Comparison of ENCODE assay signal across 8 mouse cellular contexts in genomic region chr1:52149934-52150346, GRCm38 (mm10). TPM values are rescaled to one million over a fixed set of nuclear protein-coding genes. Genes with fewer than 3 reads are reported as not detected.
A peak's percentile ranks its signal among the peaks of the same experiment; 100 is the strongest.
DNase-seq lines count a peak whose midpoint lies in the region; ATAC-seq and TF ChIP-seq lines count a peak whose summit lies in the region.

No protein-coding gene starts in this region.

- H3K4me1 ChIP-seq in hindbrain, embryonic 15.5 days (replicated peaks): 0 out of 2 replicates have a peak, but pooled peaks cover 4% of the 10 kb centered on the region
- peaks cover 20% of the 10 kb centered on the region for H3K4me1 ChIP-seq in liver, embryonic 13.5 days (replicated peaks)

- H3K36me3 ChIP-seq in hindbrain, embryonic 15.5 days: no peaks in the 10 kb centered on the region
- peaks cover 68% of the 10 kb centered on the region for H3K36me3 ChIP-seq in liver, embryonic 13.5 days

- no peaks in the 10 kb centered on the region for H3K27me3 ChIP-seq in hindbrain, embryonic 15.5 days
- H3K27me3 ChIP-seq in liver, embryonic 13.5 days: no peaks in the 10 kb centered on the region

- intact Hi-C loops in gastrocnemius, adult 2 months (cut with DNase I): loop anchor here (2.0 kb wide), 1 partner anchor 31 kb away; no protein-coding TSS in a partner anchor

- peak; percentile 22 for DNase-seq in adrenal gland, postnatal 14 days
- DNase-seq in adrenal gland, adult 2 months: no peak
- peak; percentile 83 for DNase-seq in cerebellum, adult 11 months
- peak; percentile 76 for DNase-seq in gastrocnemius, adult 2 months
- DNase-seq in liver, embryonic 13.5 days: peak; percentile 63
- DNase-seq in retina, postnatal 7 days (ENCODE audit: low read depth, low spot score): peak; percentile 82
- no peak for DNase-seq in natural killer cell, adult 2 months (ENCODE audit: low spot score in 2 of 2)

- ATAC-seq in hindbrain, embryonic 15.5 days (ENCODE audit: low FRiP score, low read depth): peak; percentile 60
- peak; percentile 88 for ATAC-seq in liver, embryonic 13.5 days (ENCODE audit: low read depth)

- H3K4me3 ChIP-seq in gastrocnemius, adult 2 months: no peak overlapping the region
- H3K4me3 ChIP-seq in hindbrain, embryonic 15.5 days: no peak overlapping the region
- H3K4me3 ChIP-seq in liver, embryonic 13.5 days (replicated peaks): no peak overlapping the region

- no peak for TF ChIP-seq CTCF in gastrocnemius, adult 2 months (IDR thresholded peaks at IDR 0.05)

- H3K4me2 ChIP-seq in hindbrain, embryonic 15.5 days: no peak overlapping the region
- peak overlapping the region; percentile 38 for H3K4me2 ChIP-seq in liver, embryonic 13.5 days

- WGBS in hindbrain, embryonic 15.5 days: 48% methylated on average over 9 of the region's 9 CpGs
- WGBS in liver, embryonic 13.5 days (ENCODE audit: insufficient replicate concordance): 22% methylated on average over 9 of the region's 9 CpGs

- no peaks in the 10 kb centered on the region for H3K9me3 ChIP-seq in hindbrain, embryonic 15.5 days
- no peaks in the 10 kb centered on the region for H3K9me3 ChIP-seq in liver, embryonic 13.5 days (replicated peaks)

- peak overlapping the region; percentile 68 for H3K27ac ChIP-seq in gastrocnemius, adult 2 months
- H3K27ac ChIP-seq in hindbrain, embryonic 15.5 days (replicated peaks): no peak overlapping the region
- peak overlapping the region; percentile 43; the same call in 1 of the 2 replicates for H3K27ac ChIP-seq in liver, embryonic 13.5 days

- no peak overlapping the region for H3K9ac ChIP-seq in hindbrain, embryonic 15.5 days
- peak overlapping the region; percentile 17; the same call in 1 of the 2 replicates for H3K9ac ChIP-seq in liver, embryonic 13.5 days

RNA-seq across cellular contexts. Expression of gene Stat1, which starts 30.7 kb away (rescaled TPM):
- total RNA-seq in adrenal gland, postnatal 14 days (2021): 56.4 and 56.9 TPM in 2 replicates
- total RNA-seq in adrenal gland, adult 2 months (2021): 100 to 1,000 TPM in 1 of 2 experiments, 10 to 100 TPM in 1; 79.2 to 131 TPM
- polyA plus RNA-seq in adrenal gland, adult 2 months (2012; rRNA removed): 97.2 and 127 TPM in 2 replicates
- total RNA-seq in gastrocnemius, adult 2 months (2021): 10 to 100 TPM in 1 of 2 experiments, 1 to 10 TPM in 1; 9.2 to 16.4 TPM
- polyA plus RNA-seq in hindbrain, embryonic 15.5 days (2015; fragmentation: Nextera tagmentation; extraction: Ambion mirVana): 14.5 and 17.6 TPM in 2 replicates
- polyA plus RNA-seq in liver, embryonic 13.5 days (2015; fragmentation: Nextera tagmentation; extraction: Ambion mirVana): 19.1 and 20.9 TPM in 2 replicates

Comparison
In these comparisons a context has a peak if more than half of its experiments do, and no peak if none do; other contexts are left out.
1. DNase-seq: peak in adrenal gland, postnatal 14 days (single experiment), cerebellum, adult 11 months (single experiment), gastrocnemius, adult 2 months (single experiment), liver, embryonic 13.5 days (single experiment) and retina, postnatal 7 days (single experiment); none in adrenal gland, adult 2 months (single experiment) and natural killer cell, adult 2 months (0 of 2).